Mouse (Mus musculus) heart, adult 2 months (tissue): ENCODE data around the gene Pou6f1.
"Not testable (repeated sequence)": the region's sequence is repeated elsewhere in the genome, so short reads cannot be mapped to it uniquely, and the experiment has no call there.

Source experiments
- CTCF ChIP-seq: fragments of 200-600 bp; IDR thresholded peaks from 2 replicates; pipeline ENCODE4 v1.8.1; 2022; ENCODE audit warnings: antibody characterized with exemption, mild to moderate bottlenecking, moderate library complexity
- EP300 ChIP-seq: fragments of 200-500 bp; IDR thresholded peaks from 2 replicates; pipeline ENCODE4 v1.6.1; 2011; ENCODE audit warnings: low read depth, low read length, control low read depth; ENCODE audit not compliant: insufficient read depth
- POLR2A ChIP-seq: fragments of 200-500 bp; IDR thresholded peaks from 2 replicates; pipeline ENCODE4 v1.6.1; 2011; ENCODE audit warnings: mild to moderate bottlenecking, low read depth, low read length, control low read depth; ENCODE audit not compliant: insufficient read depth

DNA sequence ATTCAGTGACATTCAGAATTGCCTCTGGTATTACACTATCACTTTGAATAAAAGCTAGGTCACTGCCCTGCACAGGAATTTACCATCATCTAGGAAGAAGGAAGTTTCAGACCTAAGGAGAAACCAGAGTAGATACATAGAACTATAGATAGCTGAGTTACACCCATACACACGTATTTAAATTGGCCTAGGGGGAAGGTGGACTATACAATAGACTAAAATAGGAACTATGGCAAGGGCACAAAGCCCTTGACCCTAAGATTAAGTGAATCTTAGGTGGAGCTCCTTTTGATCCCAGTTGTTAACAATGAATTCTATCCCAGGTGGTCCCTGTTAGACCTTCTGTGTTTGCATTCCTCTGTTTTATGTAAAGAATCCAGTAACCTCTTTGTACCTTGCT, 58.8 kb downstream of the Pou6f1 start:
- TF ChIP-seq CTCF, EP300, POLR2A: not testable (repeated sequence)
